ENCODE assay signal across 21 mouse cellular contexts in genomic region chr13:41384896-41385295, GRCm38 (mm10).
DNase-seq lines count a peak whose midpoint lies in the region; ATAC-seq lines count a peak whose summit lies in the region.
"Had no signal": no experiment of that assay in that cellular context is flagged by ENCODE, and none has a peak within 500 bp of the region (broad histone marks: within the 10 kb centered on the region; RNA-seq: fewer than 3 reads in every experiment).

No protein-coding gene starts in this region.

- peak; percentile 19 to 21 for DNase-seq in cerebellum, postnatal 10 days
- no peak for DNase-seq in cerebellum, postnatal 36 days
- DNase-seq in heart, adult 11 months: peak; percentile 84
- DNase-seq in heart, postnatal 4 days: no peak
- DNase-seq in testis, postnatal 10 days (ENCODE audit: low spot score): peak; percentile 52
- no peak for DNase-seq in testis, postnatal 14 days (ENCODE audit: low spot score)
- DNase-seq in embryonic facial prominence, embryonic 10.5 days (ENCODE audit: low spot score): peak; percentile 7
- DNase-seq: adrenal gland, adult 2 months; adrenal gland, adult 8-10 months; adrenal gland, postnatal 10 days; adrenal gland, postnatal 14 days; adrenal gland, postnatal 25 days; B cell, adult 2 months; cerebellum, adult 11 months; cerebellum, adult 11-12 months had no signal

- H3K9me3 ChIP-seq in embryonic facial prominence, embryonic 10.5 days: no peaks in the 10 kb centered on the region
- H3K9me3 ChIP-seq in kidney, embryonic 16.5 days (ENCODE audit: low read length): no peaks in the 10 kb centered on the region
- H3K9me3 ChIP-seq: G1E had no signal

- H3K4me3 ChIP-seq in embryonic facial prominence, embryonic 10.5 days: no peak overlapping the region
- H3K4me3 ChIP-seq in kidney, embryonic 16.5 days (ENCODE audit: low read length): no peak overlapping the region

- ATAC-seq in kidney, embryonic 16.5 days (ENCODE audit: low FRiP score, low TSS enrichment): no peak
- ATAC-seq: activated CD4-positive, CD25-positive, alpha-beta regulatory T cell, adult 4 months; CD4-positive, CD25-positive, alpha-beta regulatory T cell, adult 4 months; Patski had no signal

- 0 out of 2 replicates have a peak, but pooled peaks cover 3% of the 10 kb centered on the region for H3K4me1 ChIP-seq in embryonic facial prominence, embryonic 10.5 days
- H3K4me1 ChIP-seq in kidney, embryonic 16.5 days (ENCODE audit: insufficient read depth, low read length): peaks cover 3% of the 10 kb centered on the region; the same call in 1 of the 2 replicates

- no peak overlapping the region for H3K9ac ChIP-seq in kidney, embryonic 16.5 days (replicated peaks; ENCODE audit: low read length)

- no peaks in the 10 kb centered on the region for H3K36me3 ChIP-seq in embryonic facial prominence, embryonic 10.5 days (replicated peaks)
- no peaks in the 10 kb centered on the region for H3K36me3 ChIP-seq in kidney, embryonic 16.5 days (ENCODE audit: insufficient read depth, low read length)
- H3K36me3 ChIP-seq: G1E had no signal

- H3K27me3 ChIP-seq in embryonic facial prominence, embryonic 10.5 days (replicated peaks; ENCODE audit: low read depth, poor library complexity, severe bottlenecking): no peaks in the 10 kb centered on the region
- no peaks in the 10 kb centered on the region for H3K27me3 ChIP-seq in kidney, embryonic 16.5 days (ENCODE audit: insufficient read depth, low read length)
- H3K27me3 ChIP-seq: CH12.LX, Patski had no signal

- WGBS in embryonic facial prominence, embryonic 10.5 days: 86% methylated on average over 4 of the region's 4 CpGs
- 65% methylated on average over 4 of the region's 4 CpGs for WGBS in kidney, embryonic 16.5 days

- no peak overlapping the region for H3K4me2 ChIP-seq in kidney, embryonic 16.5 days (replicated peaks; ENCODE audit: low read depth, low read length)

- no peak overlapping the region for H3K27ac ChIP-seq in embryonic facial prominence, embryonic 10.5 days (replicated peaks)
- H3K27ac ChIP-seq in kidney, embryonic 16.5 days (ENCODE audit: low read length): no peak overlapping the region

Comparison
In these comparisons a context has a peak if more than half of its experiments do, and no peak if none do; other contexts are left out.
1. DNase-seq: peak in cerebellum, postnatal 10 days (2 of 2), heart, adult 11 months (single experiment), testis, postnatal 10 days (single experiment) and embryonic facial prominence, embryonic 10.5 days (single experiment); none in cerebellum, postnatal 36 days (0 of 2), heart, postnatal 4 days (single experiment) and testis, postnatal 14 days (single experiment).